Mouse (Mus musculus) neural tube, embryonic 11.5 days (tissue): ENCODE measurements around the gene Cldn24. TPM values are rescaled to one million over a fixed set of nuclear protein-coding genes. Genes with fewer than 3 reads are reported as not detected.

Source experiments
- ATAC-seq: fragments of 200-750 bp; cut with Nextera tagmentation; 2 replicates; pipeline ENCODE4 v1.8.0; 2017; ENCODE audit warnings: moderate number of reproducible peaks, mild to moderate bottlenecking, moderate TSS enrichment, moderate library complexity; ENCODE audit not compliant: insufficient read depth, low FRiP score, low TSS enrichment
- DNase-seq: peaks from one replicate; pipeline ENCODE4 v3.0.0-alpha.2; 2015; ENCODE audit warnings: low spot score
- H3K27ac ChIP-seq: fragments of 300-500 bp; sonication (generic); 2 replicates; pipeline ENCODE4 v1.5.1; 2014; ENCODE audit warnings: low read depth, mild to moderate bottlenecking, low read length
- H3K27me3 ChIP-seq: fragments of 300-500 bp; sonication (generic); 2 replicates; pipeline ENCODE4 v1.6.1; 2014; ENCODE audit warnings: mild to moderate bottlenecking, low read length, mixed read lengths; ENCODE audit not compliant: control insufficient read depth, insufficient read depth
- H3K36me3 ChIP-seq: fragments of 300-500 bp; sonication (generic); 2 replicates; pipeline ENCODE4 v1.6.1; 2014; ENCODE audit warnings: mild to moderate bottlenecking, low read length, moderate library complexity, mixed read lengths; ENCODE audit not compliant: control insufficient read depth, insufficient read depth
- H3K4me1 ChIP-seq: fragments of 300-500 bp; sonication (generic); 2 replicates; pipeline ENCODE4 v1.6.1; 2014; ENCODE audit warnings: low read length, mixed read lengths; ENCODE audit not compliant: control insufficient read depth, insufficient read depth
- H3K4me2 ChIP-seq: fragments of 300-500 bp; sonication (generic); 2 replicates; pipeline ENCODE4 v1.6.1; 2014; ENCODE audit warnings: low read depth, mild to moderate bottlenecking, moderate library complexity
- H3K4me3 ChIP-seq: fragments of 300-500 bp; sonication (generic); 2 replicates; pipeline ENCODE4 v1.5.1; 2014; ENCODE audit warnings: low read depth, low read length
- H3K9ac ChIP-seq: fragments of 300-500 bp; sonication (generic); 2 replicates; pipeline ENCODE4 v1.6.1; 2014; ENCODE audit warnings: mild to moderate bottlenecking, low read length
- H3K9me3 ChIP-seq: fragments of 300-500 bp; sonication (generic); 2 replicates; pipeline ENCODE4 v1.6.1; 2016; ENCODE audit warnings: low read length; ENCODE audit not compliant: control insufficient read depth
- WGBS: fragments of 180-500 bp; shearing (Covaris S2); extraction: QIAGEN DNeasy Blood & Tissue Kit; methylation state at CpG from one replicate; pipeline ENCODE4 v1.1.7; 2014; 5-methylcytosine and 5-hydroxymethylcytosine counted together
- polyA plus RNA-seq: library from polyadenylated mRNA; unstranded; fragments of >200 nt; fragmentation: Nextera tagmentation; extraction: Ambion mirVana; gene quantifications from 2 replicates; pipeline ENCODE4 v1.2.1, GENCODE M21; 2014

The Cldn24 gene
- polyA plus RNA-seq, 1 experiment from 2014 or later = not detected

DNA sequence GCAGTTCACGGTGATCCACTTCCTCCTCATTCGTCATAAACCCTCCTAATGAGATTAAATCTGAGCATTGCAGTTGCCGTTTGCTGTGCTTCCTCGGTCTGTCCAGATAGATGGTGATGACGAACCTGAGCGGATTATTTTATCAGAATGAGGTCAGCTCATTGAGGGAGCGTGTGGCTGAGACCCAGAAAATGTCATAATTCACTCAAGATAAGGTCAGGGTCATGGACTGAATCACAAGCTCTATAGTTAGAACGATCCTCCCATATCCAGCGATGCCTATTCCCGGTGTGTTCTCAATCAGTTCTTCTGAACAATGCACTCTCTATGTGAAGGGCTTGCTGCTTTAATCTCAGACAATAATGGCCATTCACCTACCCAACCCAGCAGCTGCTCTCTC, 34.2 kb upstream of the Cldn24 start:
- peaks cover 4% of the 10 kb centered on the region for H3K4me1 ChIP-seq
- no peak overlapping the region for H3K4me3 ChIP-seq
- no peaks in the 10 kb centered on the region for H3K9me3 ChIP-seq
- 36% methylated on average over 10 of the region's 10 CpGs for WGBS
- H3K27me3 ChIP-seq = no peaks in the 10 kb centered on the region
- no peak overlapping the region for H3K9ac ChIP-seq
- no peaks in the 10 kb centered on the region for H3K36me3 ChIP-seq
- ATAC-seq = peak; percentile 50; the same call in 1 of the 2 replicates
- DNase-seq = no peak
- 0 out of 2 replicates have a peak overlapping the region, but pooled peaks have one; percentile 9 for H3K4me2 ChIP-seq
- no peak overlapping the region for H3K27ac ChIP-seq

DNA sequence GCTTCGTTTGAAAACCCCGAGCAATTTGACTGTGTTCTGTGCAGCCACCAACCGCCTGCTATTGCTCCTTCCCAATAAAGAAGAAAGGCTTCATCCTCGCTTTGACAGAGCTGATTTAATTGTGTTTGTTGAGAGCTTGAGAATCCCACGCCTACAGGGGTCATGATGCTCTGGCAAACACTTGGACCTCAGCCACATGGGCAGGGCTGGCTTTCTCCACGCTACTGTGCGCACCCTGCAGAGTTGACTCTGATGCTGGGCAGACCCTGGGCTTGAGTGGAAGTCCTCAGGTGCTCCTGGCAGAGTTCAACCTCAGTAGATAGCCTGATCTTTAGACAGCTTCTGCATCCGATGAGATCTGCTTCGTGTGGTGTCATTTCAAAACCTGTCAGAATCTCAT, 30.0 kb upstream of the Cldn24 start:
- no peaks in the 10 kb centered on the region for H3K36me3 ChIP-seq
- peaks cover 4% of the 10 kb centered on the region for H3K4me1 ChIP-seq
- no peak overlapping the region for H3K9ac ChIP-seq
- no peak overlapping the region for H3K4me2 ChIP-seq
- H3K9me3 ChIP-seq = 0 out of 2 replicates have a peak, but pooled peaks cover 3% of the 10 kb centered on the region
- 78% methylated on average over 9 of the region's 9 CpGs for WGBS
- ATAC-seq (no peak), DNase-seq (no peak)
- H3K27me3 ChIP-seq = no peaks in the 10 kb centered on the region
- H3K27ac ChIP-seq = no peak overlapping the region
- H3K4me3 ChIP-seq = no peak overlapping the region

DNA sequence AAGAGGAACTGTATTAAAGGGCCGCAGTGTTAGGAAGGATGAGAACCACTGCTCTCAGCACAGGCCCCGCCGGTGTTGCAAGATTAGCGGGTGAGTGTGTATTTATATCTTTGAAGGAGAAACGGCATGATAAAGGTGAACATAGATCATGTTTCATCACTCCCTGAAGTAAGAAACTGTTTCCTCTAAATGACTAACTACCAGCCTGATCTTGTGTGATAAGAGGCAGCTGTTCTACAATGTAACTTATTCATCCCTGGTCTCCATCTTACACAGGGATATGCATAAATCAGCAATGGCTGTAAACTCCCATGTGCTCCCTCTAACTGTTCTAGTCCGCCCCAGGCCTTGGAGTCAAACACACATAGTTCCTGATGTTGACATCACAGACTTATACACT, 22.5 kb upstream of the Cldn24 start:
- WGBS = 80% methylated on average over 6 of the region's 6 CpGs
- no peak for ATAC-seq

DNA sequence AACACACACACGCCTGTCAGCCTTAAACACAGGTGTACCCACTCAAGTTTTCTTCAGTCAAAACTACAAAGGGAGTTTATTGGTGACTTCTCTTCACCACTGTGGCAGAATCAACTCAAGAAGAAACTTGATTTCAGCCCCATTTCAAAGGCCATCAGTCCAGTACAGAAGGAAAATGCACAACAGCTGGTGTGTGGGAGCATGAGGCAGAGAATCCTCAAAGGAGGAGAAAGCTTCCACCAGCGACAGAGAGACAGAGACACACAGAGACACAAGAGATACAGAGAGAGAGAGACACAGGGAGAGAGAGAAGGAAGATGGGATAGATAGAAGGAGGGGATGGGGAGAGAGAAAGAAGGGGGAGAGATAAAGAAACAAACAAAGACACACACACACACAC, 19.6 kb upstream of the Cldn24 start:
- 85% methylated on average over 2 of the region's 2 CpGs for WGBS
- Histone ChIP-seq H3K36me3 (no peaks in the 10 kb centered on the region), H3K4me3 (no peak overlapping the region), H3K4me1 (no peaks in the 10 kb centered on the region), H3K4me2 (no peak overlapping the region), H3K9ac (no peak overlapping the region), H3K9me3 (no peaks in the 10 kb centered on the region), H3K27me3 (no peaks in the 10 kb centered on the region), H3K27ac (no peak overlapping the region)
- ATAC-seq = no peak
- no peak for DNase-seq

More for the DNA sequence above, 22.5 kb upstream of the Cldn24 start:
- no peak for DNase-seq
- Histone ChIP-seq H3K27ac (no peak overlapping the region), H3K27me3 (no peaks in the 10 kb centered on the region), H3K4me3 (no peak overlapping the region), H3K9me3 (no peaks in the 10 kb centered on the region), H3K4me2 (no peak overlapping the region), H3K4me1 (no peaks in the 10 kb centered on the region), H3K36me3 (no peaks in the 10 kb centered on the region), H3K9ac (no peak overlapping the region)

DNA sequence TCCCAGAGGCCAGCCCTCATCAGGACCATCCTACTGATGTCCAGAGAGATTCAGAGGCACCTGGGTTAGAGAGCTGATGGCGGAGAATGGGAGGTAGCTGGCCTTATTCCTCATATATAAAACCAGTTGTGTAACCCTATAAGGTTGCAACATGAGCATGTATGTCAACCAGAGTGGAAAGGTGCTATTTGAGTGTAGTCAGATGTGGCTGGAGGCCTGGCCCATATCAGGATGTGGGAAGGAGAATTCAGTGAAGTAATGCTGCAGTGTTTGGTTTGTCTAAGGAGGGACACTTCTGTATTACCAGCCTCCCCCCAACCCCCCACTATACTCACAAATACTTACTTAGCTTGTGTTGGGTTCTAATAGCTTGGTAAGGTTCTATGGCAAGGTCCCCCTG, 17.7 kb upstream of the Cldn24 start:
- no peaks in the 10 kb centered on the region for H3K4me1 ChIP-seq
- no peak overlapping the region for H3K9ac ChIP-seq
- no peak overlapping the region for H3K4me3 ChIP-seq
- no peak overlapping the region for H3K4me2 ChIP-seq
- DNase-seq (no peak), ATAC-seq (no peak)
- no peaks in the 10 kb centered on the region for H3K9me3 ChIP-seq
- H3K27ac ChIP-seq = no peak overlapping the region
- H3K27me3 ChIP-seq = no peaks in the 10 kb centered on the region
- WGBS = 97% methylated on average over 1 of the region's 1 CpGs
- no peaks in the 10 kb centered on the region for H3K36me3 ChIP-seq

DNA sequence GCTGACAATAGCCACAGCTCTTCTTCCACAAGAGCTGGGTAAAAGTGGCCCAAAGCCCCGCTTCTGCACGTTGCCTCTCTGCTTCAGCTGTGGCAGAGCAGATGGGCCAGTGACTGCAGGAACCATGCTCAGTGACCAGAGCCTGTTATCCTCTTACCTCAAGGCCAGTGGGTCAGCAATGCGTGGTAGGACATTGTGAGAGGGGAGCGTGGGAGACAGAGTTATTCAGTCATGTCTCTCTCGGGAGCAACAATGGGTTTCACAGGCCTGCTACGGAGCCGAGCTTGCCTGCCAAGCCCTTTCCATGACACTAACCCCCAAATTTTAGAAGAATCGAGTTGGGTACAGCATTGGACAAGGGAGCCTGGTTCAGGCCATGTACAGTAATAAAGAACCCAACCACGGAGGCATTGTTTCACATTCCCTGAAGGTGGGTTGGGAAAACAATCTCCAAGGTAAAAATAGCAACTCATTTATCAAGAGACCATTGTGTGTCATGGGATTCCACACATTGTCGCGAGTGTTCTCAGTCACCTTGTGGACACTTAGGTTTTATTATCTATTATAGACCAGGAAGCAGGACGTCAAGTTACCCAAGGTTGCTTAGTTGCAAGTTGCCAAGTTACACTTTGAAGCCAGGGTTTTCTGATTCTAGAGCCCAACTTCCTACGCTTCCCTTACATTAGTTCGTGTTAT, 11.8 kb upstream of the Cldn24 start:
- H3K27ac ChIP-seq = no peak overlapping the region
- no peaks in the 10 kb centered on the region for H3K36me3 ChIP-seq
- 81% methylated on average over 14 of the region's 14 CpGs for WGBS
- no peak overlapping the region for H3K4me3 ChIP-seq
- H3K4me1 ChIP-seq = no peaks in the 10 kb centered on the region
- ATAC-seq (no peak), DNase-seq (no peak)
- H3K4me2 ChIP-seq = no peak overlapping the region
- H3K9ac ChIP-seq = no peak overlapping the region
- no peaks in the 10 kb centered on the region for H3K9me3 ChIP-seq
- H3K27me3 ChIP-seq = no peaks in the 10 kb centered on the region

DNA sequence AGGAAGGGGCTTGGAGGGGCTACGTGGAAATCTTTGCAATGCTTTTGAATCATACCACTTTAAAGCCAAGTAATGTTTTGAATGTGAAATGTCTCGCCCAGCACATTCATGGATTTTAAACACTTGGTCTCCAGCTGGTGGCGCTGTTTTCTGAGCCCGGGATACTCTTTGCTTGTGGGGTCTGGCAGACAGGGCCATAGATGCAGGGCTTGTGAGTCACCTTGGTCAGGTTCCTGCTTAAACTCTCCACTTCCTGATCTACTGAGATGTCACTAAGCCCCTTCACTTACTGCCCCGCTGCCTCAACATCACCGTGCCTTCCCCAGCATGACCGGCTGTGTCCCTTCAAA, 11.3 kb upstream of the Cldn24 start:
- no peak for ATAC-seq
- no peak for DNase-seq
- H3K27me3 ChIP-seq = no peaks in the 10 kb centered on the region
- H3K4me3 ChIP-seq = no peak overlapping the region
- H3K36me3 ChIP-seq = no peaks in the 10 kb centered on the region
- H3K4me1 ChIP-seq = no peaks in the 10 kb centered on the region
- no peak overlapping the region for H3K4me2 ChIP-seq
- no peaks in the 10 kb centered on the region for H3K9me3 ChIP-seq
- WGBS = 83% methylated on average over 7 of the region's 7 CpGs
- H3K27ac ChIP-seq = no peak overlapping the region
- no peak overlapping the region for H3K9ac ChIP-seq

DNA sequence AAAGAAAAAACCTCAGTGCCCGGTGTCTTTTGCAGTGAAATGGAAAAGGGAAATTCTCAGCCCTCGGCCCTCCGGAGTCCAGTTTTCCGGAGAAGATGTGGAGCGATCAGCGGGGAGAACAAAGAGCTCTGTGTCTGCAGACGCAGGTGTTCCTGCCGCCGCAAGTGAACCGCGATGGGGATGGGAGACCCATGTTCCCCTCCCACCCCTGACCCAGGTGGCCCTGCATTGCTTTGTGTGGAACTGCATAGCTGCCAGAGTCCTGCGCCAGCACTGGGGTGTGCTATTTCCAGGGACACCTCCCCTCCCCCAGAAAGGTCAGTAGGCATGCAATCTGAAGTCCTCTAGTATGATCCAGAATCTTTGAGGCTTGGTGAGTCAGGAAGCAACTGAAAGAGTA, 10.7 kb upstream of the Cldn24 start:
- DNase-seq = no peak
- H3K4me2 ChIP-seq = no peak overlapping the region
- H3K9me3 ChIP-seq = no peaks in the 10 kb centered on the region
- H3K9ac ChIP-seq = no peak overlapping the region
- no peak overlapping the region for H3K4me3 ChIP-seq
- WGBS = 80% methylated on average over 12 of the region's 12 CpGs
- no peaks in the 10 kb centered on the region for H3K4me1 ChIP-seq
- no peak for ATAC-seq
- H3K27ac ChIP-seq = no peak overlapping the region
- H3K36me3 ChIP-seq = no peaks in the 10 kb centered on the region
- H3K27me3 ChIP-seq = no peaks in the 10 kb centered on the region

DNA sequence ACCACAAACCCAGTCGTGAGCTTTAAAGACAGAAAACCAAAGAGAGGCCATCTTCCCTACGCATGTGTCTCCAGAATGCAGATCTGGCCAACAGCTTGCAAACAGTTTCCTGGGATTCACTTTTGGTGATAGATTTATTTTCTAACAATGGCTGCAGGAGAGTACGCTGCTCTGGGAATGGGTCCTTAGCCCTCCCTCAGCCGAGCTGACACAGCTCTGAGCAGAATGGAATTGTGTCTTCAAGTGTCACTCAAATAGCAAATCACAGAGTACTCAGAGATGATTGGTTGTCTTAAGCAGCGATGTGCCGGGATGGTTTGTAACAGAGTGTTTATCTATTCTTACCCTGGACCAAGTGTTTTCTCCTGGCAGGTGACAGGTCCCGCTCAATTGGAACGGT, 2.9 kb upstream of the Cldn24 start:
- Histone ChIP-seq H3K4me3 (no peak overlapping the region), H3K9ac (no peak overlapping the region), H3K4me2 (no peak overlapping the region), H3K4me1 (no peaks in the 10 kb centered on the region), H3K27ac (no peak overlapping the region), H3K36me3 (no peaks in the 10 kb centered on the region), H3K9me3 (no peaks in the 10 kb centered on the region), H3K27me3 (no peaks in the 10 kb centered on the region)
- no peak for ATAC-seq
- DNase-seq = no peak
- 91% methylated on average over 8 of the region's 8 CpGs for WGBS
